Mouse (Mus musculus): ENCODE results near the gene Mcrs1. TPM values are rescaled to one million over a fixed set of nuclear protein-coding genes. Genes with fewer than 3 reads are reported as not detected.
"Not testable (repeated sequence)": the region's sequence is repeated elsewhere in the genome, so short reads cannot be mapped to it uniquely, and the experiment has no call there.

The Mcrs1 gene
- polyA plus RNA-seq, 1 experiment from 2014 or later: 213 TPM

DNA sequence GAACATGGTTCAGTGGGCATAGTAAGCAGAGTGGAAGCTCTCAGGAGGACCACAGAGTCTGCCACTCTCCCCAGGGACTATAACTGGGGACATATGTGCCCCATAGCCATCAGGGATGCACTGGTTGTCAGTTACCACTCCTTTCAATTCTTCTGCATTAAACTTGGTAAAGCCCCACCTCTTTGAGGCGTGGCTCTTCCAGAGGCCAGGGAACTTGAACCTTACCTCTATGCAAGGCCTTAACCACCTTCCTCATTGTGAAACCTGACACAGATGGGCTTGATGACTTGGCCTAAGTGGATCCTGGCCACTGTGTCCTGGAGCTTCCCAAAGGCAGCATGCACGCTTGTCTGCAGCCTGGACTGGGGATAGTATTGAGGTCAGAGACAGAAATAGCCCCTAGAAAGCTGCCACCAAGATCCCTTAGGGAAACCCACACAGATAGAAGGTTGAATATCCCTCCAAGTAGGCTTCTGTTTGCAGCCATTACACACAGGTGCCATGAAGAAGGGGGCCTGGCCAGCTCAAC lies 2.8 kb upstream of the Mcrs1 start:
- no peak overlapping the region for H3K4me2 ChIP-seq (ENCODE audit: low read depth, low read length)
- ATAC-seq (ENCODE audit: low read depth): no peak
- no peaks in the 10 kb centered on the region for H3K9me3 ChIP-seq (ENCODE audit: control insufficient read depth, low read length)
- H3K36me3 ChIP-seq (ENCODE audit: control insufficient read depth, insufficient read depth, low read length): no peaks in the 10 kb centered on the region
- H3K27ac ChIP-seq (ENCODE audit: low read depth, low read length): no peak overlapping the region
- no peak overlapping the region for H3K4me3 ChIP-seq (ENCODE audit: low read depth, low read length)
- peaks cover 4% of the 10 kb centered on the region; the same call in 1 of the 2 replicates for H3K4me1 ChIP-seq (ENCODE audit: control insufficient read depth, insufficient read depth, low read length)
- H3K9ac ChIP-seq (replicated peaks; ENCODE audit: low read depth, low read length): no peak overlapping the region
- 92% methylated on average over 2 of the region's 2 CpGs for WGBS
- no peaks in the 10 kb centered on the region for H3K27me3 ChIP-seq (ENCODE audit: control insufficient read depth, insufficient read depth, low read length)

DNA sequence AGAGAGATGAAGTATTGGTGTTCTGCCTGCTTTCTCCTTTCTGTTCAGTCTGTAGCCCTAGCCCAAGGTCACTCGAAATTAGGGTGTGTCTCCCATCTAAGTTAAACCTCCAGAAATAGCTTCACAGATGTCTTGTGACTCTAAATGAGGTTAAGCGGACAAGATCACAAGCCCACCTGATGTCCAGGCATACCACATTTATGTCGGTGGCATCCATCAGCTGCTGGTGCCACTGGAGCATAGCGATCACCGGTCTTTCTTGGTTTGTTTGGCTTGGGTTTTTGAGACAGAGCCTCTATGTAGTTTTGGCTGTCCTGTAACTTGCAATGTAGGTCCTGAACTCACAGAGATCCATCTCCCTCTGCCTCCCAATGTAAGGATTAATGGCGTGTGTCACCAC lies 2.0 kb upstream of the Mcrs1 start:
- Histone ChIP-seq H3K9me3 (ENCODE audit: control insufficient read depth, low read length) (no peaks in the 10 kb centered on the region), H3K9ac (replicated peaks; ENCODE audit: low read depth, low read length) (no peak overlapping the region), H3K4me1 (ENCODE audit: control insufficient read depth, insufficient read depth, low read length) (peaks cover 4% of the 10 kb centered on the region; the same call in 1 of the 2 replicates), H3K4me2 (ENCODE audit: low read depth, low read length) (no peak overlapping the region), H3K36me3 (ENCODE audit: control insufficient read depth, insufficient read depth, low read length) (no peaks in the 10 kb centered on the region), H3K27me3 (ENCODE audit: control insufficient read depth, insufficient read depth, low read length) (no peaks in the 10 kb centered on the region), H3K27ac (ENCODE audit: low read depth, low read length) (no peak overlapping the region), H3K4me3 (ENCODE audit: low read depth, low read length) (no peak overlapping the region)
- no peak for ATAC-seq (ENCODE audit: low read depth)
- WGBS: 97% methylated on average over 6 of the region's 6 CpGs

DNA sequence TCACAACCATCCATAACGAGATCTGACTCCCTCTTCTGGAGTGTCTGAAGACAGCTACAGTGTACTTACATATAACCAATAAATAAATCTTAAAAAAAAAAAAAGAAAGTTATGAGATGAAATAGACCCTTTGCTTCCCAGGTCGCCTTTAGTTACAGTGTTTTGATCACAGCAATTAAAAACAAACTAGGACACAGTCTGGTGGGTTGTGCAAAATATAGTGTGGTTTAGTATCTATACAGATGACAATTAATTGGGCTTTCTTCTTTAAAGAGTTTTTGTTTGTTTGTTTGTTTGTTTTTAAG lies 1.4 kb upstream of the Mcrs1 start:
- H3K27ac ChIP-seq (ENCODE audit: low read depth, low read length); H3K4me1 ChIP-seq (ENCODE audit: control insufficient read depth, insufficient read depth, low read length); H3K36me3 ChIP-seq (ENCODE audit: control insufficient read depth, insufficient read depth, low read length); H3K27me3 ChIP-seq (ENCODE audit: control insufficient read depth, insufficient read depth, low read length); ATAC-seq (ENCODE audit: low read depth); H3K4me3 ChIP-seq (ENCODE audit: low read depth, low read length); H3K9ac ChIP-seq (replicated peaks; ENCODE audit: low read depth, low read length); H3K9me3 ChIP-seq (ENCODE audit: control insufficient read depth, low read length): not testable (repeated sequence)
- WGBS: 39% methylated on average over 2 of the region's 2 CpGs
- H3K4me2 ChIP-seq (ENCODE audit: low read depth, low read length): peak overlapping the region; percentile 60; the same call in 1 of the 2 replicates

DNA sequence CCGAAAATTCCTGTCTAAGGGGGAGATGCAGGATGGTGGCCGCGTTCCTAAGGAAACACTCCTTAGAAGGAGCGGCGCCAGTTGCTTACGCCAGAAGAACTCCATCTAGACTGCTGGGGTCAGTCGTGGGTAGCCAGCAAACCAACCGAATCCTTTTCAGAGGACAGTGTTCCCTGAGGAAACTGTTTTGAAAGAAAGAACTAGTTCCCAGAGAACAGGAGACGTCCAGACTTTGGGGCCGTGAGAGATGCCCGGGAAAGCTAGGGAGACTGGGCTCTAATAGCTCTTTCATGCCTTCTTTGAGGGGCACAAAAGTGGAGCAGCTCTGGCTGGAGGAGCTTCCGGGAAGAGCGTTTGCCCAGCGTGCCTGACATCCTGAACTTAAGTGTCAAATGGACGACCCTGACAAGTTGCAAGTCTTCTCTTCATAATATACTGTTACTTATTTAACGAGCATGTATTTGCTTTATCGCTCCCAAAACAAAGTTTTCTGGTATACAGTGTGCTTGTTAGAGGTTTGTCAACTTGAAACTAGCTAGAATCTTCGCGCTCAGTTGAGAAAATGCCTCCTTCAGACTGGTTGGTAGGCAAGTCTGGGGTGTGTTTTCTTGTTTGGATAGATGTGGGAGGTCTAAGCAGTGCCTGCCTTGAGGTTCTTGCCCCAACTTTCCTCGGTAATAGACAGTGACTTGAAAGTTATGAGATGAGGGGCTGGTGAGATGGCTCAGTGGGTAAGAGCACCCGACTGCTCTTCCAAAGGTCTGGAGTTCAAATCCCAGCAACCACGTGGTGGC lies 817 bp upstream of the Mcrs1 start:
- Histone ChIP-seq H3K27ac (ENCODE audit: low read depth, low read length) (peak overlapping the region; percentile 85), H3K9me3 (ENCODE audit: control insufficient read depth, low read length) (no peaks in the 10 kb centered on the region), H3K4me3 (ENCODE audit: low read depth, low read length) (peak overlapping the region; percentile 48), H3K9ac (replicated peaks; ENCODE audit: low read depth, low read length) (peak overlapping the region; percentile 59), H3K27me3 (ENCODE audit: control insufficient read depth, insufficient read depth, low read length) (no peaks in the 10 kb centered on the region), H3K36me3 (ENCODE audit: control insufficient read depth, insufficient read depth, low read length) (0 out of 2 replicates have a peak, but pooled peaks cover 9% of the 10 kb centered on the region), H3K4me1 (ENCODE audit: control insufficient read depth, insufficient read depth, low read length) (peaks cover 4% of the 10 kb centered on the region; the same call in 1 of the 2 replicates), H3K4me2 (ENCODE audit: low read depth, low read length) (peak overlapping the region; percentile 60)
- ATAC-seq (ENCODE audit: low read depth): peak; percentile 36; the same call in 1 of the 2 replicates
- 4% methylated on average over 22 of the region's 22 CpGs for WGBS

DNA sequence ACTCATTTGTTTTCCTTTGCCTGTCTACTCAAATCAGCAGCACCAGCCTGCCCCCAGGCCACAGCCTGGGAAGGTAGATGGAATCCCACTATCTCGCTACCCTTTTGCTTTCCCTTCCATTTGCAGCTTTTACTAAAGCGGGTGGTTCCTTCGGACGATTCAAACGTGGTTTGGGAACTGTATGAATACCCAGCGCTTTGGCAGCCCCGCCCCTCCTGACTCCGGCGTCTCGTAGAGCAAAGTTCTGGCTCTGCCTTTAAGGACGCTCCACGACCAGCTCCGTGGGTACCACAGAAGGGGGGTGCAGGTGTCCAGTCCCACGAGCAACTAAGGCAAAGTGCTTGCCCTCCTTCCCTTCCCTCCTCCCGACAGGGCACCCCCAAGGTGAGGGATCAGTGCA lies 650 bp downstream of the Mcrs1 start:
- 1% methylated on average over 13 of the region's 15 CpGs for WGBS
- not testable (repeated sequence) for H3K27me3 ChIP-seq (ENCODE audit: control insufficient read depth, insufficient read depth, low read length); H3K9me3 ChIP-seq (ENCODE audit: control insufficient read depth, low read length); H3K27ac ChIP-seq (ENCODE audit: low read depth, low read length); ATAC-seq (ENCODE audit: low read depth); H3K4me1 ChIP-seq (ENCODE audit: control insufficient read depth, insufficient read depth, low read length)
- Histone ChIP-seq H3K4me2 (ENCODE audit: low read depth, low read length) (peak overlapping the region; percentile 60), H3K4me3 (ENCODE audit: low read depth, low read length) (peak overlapping the region; percentile 48), H3K9ac (replicated peaks; ENCODE audit: low read depth, low read length) (peak overlapping the region; percentile 37; the same call in 1 of the 2 replicates), H3K36me3 (ENCODE audit: control insufficient read depth, insufficient read depth, low read length) (peaks cover 20% of the 10 kb centered on the region)

DNA sequence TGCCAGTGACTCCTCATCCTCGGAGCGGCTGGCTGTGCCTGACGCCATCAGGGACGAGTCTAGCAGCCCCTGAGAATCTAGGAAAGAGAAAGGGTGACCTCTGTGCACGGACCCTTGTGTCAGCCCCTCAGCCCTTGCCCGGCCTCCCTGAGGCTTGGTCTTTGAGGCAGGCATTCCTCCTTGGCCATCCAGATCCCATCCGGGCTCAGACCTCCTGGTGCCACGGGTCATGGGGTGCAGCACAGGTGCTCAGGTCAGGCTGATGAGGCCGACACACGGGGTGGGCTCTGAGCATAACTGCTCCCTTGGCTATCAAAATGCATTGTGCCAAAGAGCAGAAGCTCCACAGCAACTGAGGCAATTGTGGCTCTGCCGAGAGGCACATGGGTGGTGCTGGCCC lies 1.8 kb downstream of the Mcrs1 start:
- WGBS: 94% methylated on average over 11 of the region's 11 CpGs
- H3K27ac ChIP-seq (ENCODE audit: low read depth, low read length): no peak overlapping the region
- peaks cover 23% of the 10 kb centered on the region for H3K36me3 ChIP-seq (ENCODE audit: control insufficient read depth, insufficient read depth, low read length)
- no peak for ATAC-seq (ENCODE audit: low read depth)
- H3K4me2 ChIP-seq (ENCODE audit: low read depth, low read length): no peak overlapping the region
- H3K4me3 ChIP-seq (ENCODE audit: low read depth, low read length): no peak overlapping the region
- no peak overlapping the region for H3K9ac ChIP-seq (replicated peaks; ENCODE audit: low read depth, low read length)
- H3K9me3 ChIP-seq (ENCODE audit: control insufficient read depth, low read length): no peaks in the 10 kb centered on the region
- no peaks in the 10 kb centered on the region for H3K27me3 ChIP-seq (ENCODE audit: control insufficient read depth, insufficient read depth, low read length)
- peaks cover 4% of the 10 kb centered on the region; the same call in 1 of the 2 replicates for H3K4me1 ChIP-seq (ENCODE audit: control insufficient read depth, insufficient read depth, low read length)

DNA sequence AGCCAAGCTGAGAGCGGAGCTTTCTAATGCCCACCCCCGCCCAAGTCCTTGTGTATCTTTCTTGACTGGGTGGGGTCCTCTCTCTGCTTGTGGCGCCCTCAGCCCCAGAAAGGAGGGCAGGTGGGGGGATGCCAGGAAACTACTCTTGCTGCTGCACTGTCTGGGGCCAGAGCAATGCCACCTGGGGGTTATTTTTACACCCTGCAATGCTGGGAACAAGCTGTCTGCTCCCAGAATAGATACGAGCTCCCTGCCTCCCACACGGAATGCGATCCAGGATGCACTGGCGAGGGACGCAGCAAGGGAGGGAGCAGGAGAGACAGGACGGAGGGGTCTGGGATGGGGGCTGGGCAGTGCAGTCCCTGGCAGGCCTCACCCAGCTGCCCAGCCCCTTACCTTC lies 2.8 kb downstream of the Mcrs1 start:
- no peaks in the 10 kb centered on the region for H3K27me3 ChIP-seq (ENCODE audit: control insufficient read depth, insufficient read depth, low read length)
- H3K4me1 ChIP-seq (ENCODE audit: control insufficient read depth, insufficient read depth, low read length): peaks cover 4% of the 10 kb centered on the region; the same call in 1 of the 2 replicates
- H3K27ac ChIP-seq (ENCODE audit: low read depth, low read length): no peak overlapping the region
- H3K4me3 ChIP-seq (ENCODE audit: low read depth, low read length): no peak overlapping the region
- no peaks in the 10 kb centered on the region for H3K9me3 ChIP-seq (ENCODE audit: control insufficient read depth, low read length)
- peaks cover 32% of the 10 kb centered on the region for H3K36me3 ChIP-seq (ENCODE audit: control insufficient read depth, insufficient read depth, low read length)
- ATAC-seq (ENCODE audit: low read depth): no peak
- no peak overlapping the region for H3K9ac ChIP-seq (replicated peaks; ENCODE audit: low read depth, low read length)
- 84% methylated on average over 9 of the region's 9 CpGs for WGBS
- no peak overlapping the region for H3K4me2 ChIP-seq (ENCODE audit: low read depth, low read length)

DNA sequence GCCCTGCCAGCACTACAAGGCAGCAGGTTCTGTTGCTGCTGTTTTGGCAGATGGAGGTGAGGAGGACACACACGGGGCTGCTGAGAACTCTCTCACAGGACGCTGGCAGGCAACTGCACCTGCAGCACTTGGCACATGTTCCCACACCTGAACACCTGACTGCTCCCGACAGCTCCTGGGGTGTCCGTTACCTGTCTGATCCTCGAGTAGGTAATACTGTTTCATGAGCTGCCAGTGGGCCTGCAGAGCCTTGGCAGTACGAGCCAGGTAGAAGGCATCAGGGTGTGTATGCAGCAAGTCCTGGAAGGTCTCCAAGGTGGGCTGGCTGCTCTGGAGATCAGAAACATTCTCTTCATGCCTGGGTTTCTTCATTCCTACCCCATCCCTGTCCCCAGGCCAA lies 5.0 kb downstream of the Mcrs1 start:
- not testable (repeated sequence) for H3K4me1 ChIP-seq (ENCODE audit: control insufficient read depth, insufficient read depth, low read length)

DNA sequence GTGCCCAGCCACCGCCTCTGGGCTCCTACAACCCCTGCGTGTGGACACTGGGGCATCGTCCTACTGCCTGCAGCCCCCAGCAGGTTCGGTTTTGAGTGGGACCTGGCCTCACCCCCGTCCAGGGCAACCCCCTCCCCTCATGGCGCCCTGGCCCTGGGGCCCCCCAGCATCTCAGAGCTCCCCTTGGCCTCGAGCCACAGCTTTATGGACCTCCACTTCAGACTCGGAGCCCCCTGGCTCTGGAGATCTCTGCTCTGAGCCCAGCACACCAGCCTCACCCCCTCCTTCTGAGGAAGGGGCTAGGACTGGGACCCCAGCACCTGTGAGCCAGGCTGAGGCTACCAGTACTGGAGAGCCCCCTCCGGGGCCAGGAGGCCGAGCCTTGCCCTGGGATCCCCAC lies 9.7 kb downstream of the Mcrs1 start:
- Histone ChIP-seq H3K27me3 (ENCODE audit: control insufficient read depth, insufficient read depth, low read length) (no peaks in the 10 kb centered on the region), H3K27ac (ENCODE audit: low read depth, low read length) (no peak overlapping the region), H3K9ac (replicated peaks; ENCODE audit: low read depth, low read length) (no peak overlapping the region), H3K9me3 (ENCODE audit: control insufficient read depth, low read length) (no peaks in the 10 kb centered on the region), H3K4me1 (ENCODE audit: control insufficient read depth, insufficient read depth, low read length) (no peaks in the 10 kb centered on the region), H3K4me3 (ENCODE audit: low read depth, low read length) (no peak overlapping the region), H3K36me3 (ENCODE audit: control insufficient read depth, insufficient read depth, low read length) (peaks cover 39% of the 10 kb centered on the region), H3K4me2 (ENCODE audit: low read depth, low read length) (no peak overlapping the region)
- 95% methylated on average over 10 of the region's 10 CpGs for WGBS
- no peak for ATAC-seq (ENCODE audit: low read depth)

More for the DNA sequence above, 5.0 kb downstream of the Mcrs1 start:
- WGBS: 89% methylated on average over 6 of the region's 6 CpGs
- not testable (repeated sequence) for H3K9me3 ChIP-seq (ENCODE audit: control insufficient read depth, low read length); H3K27me3 ChIP-seq (ENCODE audit: control insufficient read depth, insufficient read depth, low read length); H3K9ac ChIP-seq (replicated peaks; ENCODE audit: low read depth, low read length); ATAC-seq (ENCODE audit: low read depth); H3K27ac ChIP-seq (ENCODE audit: low read depth, low read length); H3K4me3 ChIP-seq (ENCODE audit: low read depth, low read length); H3K4me2 ChIP-seq (ENCODE audit: low read depth, low read length)
- H3K36me3 ChIP-seq (ENCODE audit: control insufficient read depth, insufficient read depth, low read length): peaks cover 45% of the 10 kb centered on the region
